Mouse (Mus musculus) megakaryocyte, embryonic 14.5 days (primary cell): ENCODE data around the gene Ccdc34. TPM values are rescaled to one million over a fixed set of nuclear protein-coding genes. Genes with fewer than 3 reads are reported as not detected.

Source experiments
- H3K27me3 ChIP-seq: replicated peaks from 2 replicates; pipeline ENCODE3; 2012; ENCODE audit warnings: inconsistent platforms
- H3K36me3 ChIP-seq: replicated peaks from 2 replicates; pipeline ENCODE3; 2012; ENCODE audit warnings: low read length, inconsistent platforms, mixed read lengths
- H3K4me1 ChIP-seq: 2 replicates; pipeline ENCODE4 v1.6.1; 2012; ENCODE audit warnings: inconsistent platforms
- H3K4me3 ChIP-seq: replicated peaks from 2 replicates; pipeline ENCODE3; 2012; ENCODE audit warnings: moderate library complexity, mild to moderate bottlenecking, inconsistent platforms
- H3K9me3 ChIP-seq: 2 replicates; pipeline ENCODE4 v1.6.1; 2012; ENCODE audit warnings: inconsistent platforms
- FLI1 ChIP-seq: IDR thresholded peaks from 2 replicates; pipeline ENCODE4 v1.6.1; 2012; ENCODE audit warnings: low read length, inconsistent platforms, mixed read lengths
- GATA1 ChIP-seq: IDR thresholded peaks from 3 replicates; pipeline ENCODE4 v1.6.1; 2012; ENCODE audit warnings: mixed read lengths, low read length, inconsistent platforms, borderline replicate concordance
- polyA plus RNA-seq: library from polyadenylated mRNA; stranded (reverse); fragments of >175 nt; gene quantifications from 2 replicates; pipeline ENCODE4 v1.2.3, GENCODE M21; 2012; ENCODE audit warnings: low replicate concordance; ENCODE audit not compliant: insufficient read depth

Gene Ccdc34
- polyA plus RNA-seq, 1 experiment = 13.8 TPM

DNA sequence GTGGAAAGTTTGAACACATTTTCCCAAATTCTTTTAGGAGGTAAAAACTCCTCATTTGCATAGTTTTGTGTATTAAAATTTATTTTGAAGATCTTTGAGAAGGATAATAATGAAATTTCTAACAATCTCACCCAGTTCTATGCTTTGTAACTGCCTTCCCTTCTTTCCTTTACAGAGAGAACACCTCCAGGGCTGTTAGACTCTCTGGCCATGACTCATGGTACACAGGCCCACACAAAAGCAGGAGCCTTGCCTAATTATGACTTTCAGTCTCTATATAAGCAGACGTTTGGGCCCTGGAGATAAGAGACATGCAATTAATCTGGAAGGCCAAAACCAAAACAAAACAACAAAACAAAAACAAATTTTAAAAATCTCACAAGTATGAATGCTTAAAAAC lies 182.0 kb downstream of the Ccdc34 start:
- H3K9me3 ChIP-seq = no peaks in the 10 kb centered on the region
- H3K27me3 ChIP-seq = peaks cover 3% of the 10 kb centered on the region
- peaks cover 3% of the 10 kb centered on the region; the same call in 1 of the 2 replicates for H3K4me1 ChIP-seq
- TF ChIP-seq FLI1 (no peak), GATA1 (no peak)
- H3K4me3 ChIP-seq = no peak overlapping the region
- no peaks in the 10 kb centered on the region for H3K36me3 ChIP-seq

DNA sequence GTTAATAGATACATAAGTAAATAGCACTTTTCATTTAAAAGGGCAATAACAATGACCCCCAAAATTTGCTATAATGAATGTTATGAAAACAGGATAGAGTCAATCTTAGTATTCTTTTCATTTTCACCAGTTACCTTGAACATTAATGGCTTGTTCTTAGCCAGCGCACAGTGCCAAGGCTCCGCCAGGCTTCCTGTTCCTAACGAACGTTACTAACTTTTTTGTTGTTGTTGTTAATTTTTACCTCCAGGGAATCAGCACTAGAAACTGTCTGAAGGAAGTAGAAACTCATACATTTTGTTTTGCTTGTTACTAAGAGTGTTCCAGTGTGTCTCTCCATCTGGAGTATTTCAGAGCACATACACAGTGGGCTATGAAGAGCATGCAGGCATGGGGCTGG lies 184.2 kb downstream of the Ccdc34 start:
- no peaks in the 10 kb centered on the region for H3K36me3 ChIP-seq
- TF ChIP-seq FLI1 = no peak
- TF ChIP-seq GATA1 = no peak
- H3K4me3 ChIP-seq = no peak overlapping the region
- H3K9me3 ChIP-seq = no peaks in the 10 kb centered on the region
- peaks cover 3% of the 10 kb centered on the region for H3K27me3 ChIP-seq
- H3K4me1 ChIP-seq = peaks cover 5% of the 10 kb centered on the region; the same call in 1 of the 2 replicates

DNA sequence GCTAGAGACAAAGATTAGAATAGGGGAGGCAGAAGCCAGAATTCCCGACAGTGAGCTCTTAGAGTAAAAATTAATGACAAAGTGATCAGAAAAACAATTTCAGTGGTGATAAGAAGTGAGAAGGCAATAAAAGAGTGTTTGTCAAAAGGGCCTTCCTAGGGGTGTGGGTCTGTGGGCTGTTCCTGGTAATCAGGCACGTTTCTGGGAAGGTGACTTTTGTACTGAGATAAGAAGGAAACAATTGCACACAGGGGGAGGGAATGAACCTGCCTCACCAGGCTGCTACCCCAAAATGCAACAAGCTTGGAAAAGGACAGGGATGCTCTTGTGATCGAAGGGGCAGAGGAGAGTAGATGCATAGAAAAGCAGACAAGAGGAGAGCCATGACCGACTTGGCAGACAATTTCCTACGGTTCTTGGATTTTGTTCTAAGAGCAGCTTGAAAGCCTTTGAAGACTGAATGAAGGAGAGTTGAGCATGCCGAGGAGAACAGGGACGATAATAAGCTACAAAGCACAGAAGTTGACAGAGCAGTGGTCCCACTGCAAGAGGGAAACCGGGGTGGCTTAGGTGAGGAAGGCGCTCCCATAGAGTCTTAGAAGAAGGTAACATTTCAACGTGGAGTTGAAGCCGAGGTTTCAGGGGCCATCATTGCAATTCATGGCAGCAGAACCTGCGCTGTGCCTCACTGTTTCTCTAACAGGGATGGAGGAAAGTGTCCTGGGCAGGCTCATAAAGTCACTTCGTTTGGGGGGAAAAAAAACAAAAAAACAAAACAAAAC lies 185.3 kb downstream of the Ccdc34 start:
- peaks cover 5% of the 10 kb centered on the region; the same call in 1 of the 2 replicates for H3K4me1 ChIP-seq
- TF ChIP-seq GATA1 (no peak), FLI1 (no peak)
- no peak overlapping the region for H3K4me3 ChIP-seq
- H3K36me3 ChIP-seq = no peaks in the 10 kb centered on the region
- H3K9me3 ChIP-seq = no peaks in the 10 kb centered on the region
- peaks cover 3% of the 10 kb centered on the region for H3K27me3 ChIP-seq

DNA sequence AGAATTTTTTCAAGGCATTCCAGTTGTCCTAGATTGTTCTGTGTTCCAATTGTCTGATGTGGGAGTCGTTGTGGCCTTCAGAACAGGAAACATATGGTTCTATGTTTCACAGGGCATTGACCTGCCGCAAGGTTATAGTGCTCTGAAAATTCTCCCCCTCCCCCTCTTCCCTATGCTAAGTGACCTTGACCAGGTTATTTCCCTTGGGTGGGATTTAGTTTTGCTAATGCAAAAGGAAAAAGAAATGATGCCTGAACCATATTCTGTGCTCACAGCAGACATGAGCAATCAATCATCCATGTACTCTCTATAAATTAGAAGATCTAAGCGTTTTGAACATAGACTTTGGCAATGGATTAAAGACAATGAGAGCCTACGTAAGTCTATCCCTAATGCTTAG lies 186.6 kb downstream of the Ccdc34 start:
- Histone ChIP-seq H3K9me3 (no peaks in the 10 kb centered on the region), H3K27me3 (peaks cover 3% of the 10 kb centered on the region), H3K4me3 (no peak overlapping the region), H3K36me3 (no peaks in the 10 kb centered on the region), H3K4me1 (peaks cover 5% of the 10 kb centered on the region; the same call in 1 of the 2 replicates)
- TF ChIP-seq GATA1 (no peak), FLI1 (no peak)

DNA sequence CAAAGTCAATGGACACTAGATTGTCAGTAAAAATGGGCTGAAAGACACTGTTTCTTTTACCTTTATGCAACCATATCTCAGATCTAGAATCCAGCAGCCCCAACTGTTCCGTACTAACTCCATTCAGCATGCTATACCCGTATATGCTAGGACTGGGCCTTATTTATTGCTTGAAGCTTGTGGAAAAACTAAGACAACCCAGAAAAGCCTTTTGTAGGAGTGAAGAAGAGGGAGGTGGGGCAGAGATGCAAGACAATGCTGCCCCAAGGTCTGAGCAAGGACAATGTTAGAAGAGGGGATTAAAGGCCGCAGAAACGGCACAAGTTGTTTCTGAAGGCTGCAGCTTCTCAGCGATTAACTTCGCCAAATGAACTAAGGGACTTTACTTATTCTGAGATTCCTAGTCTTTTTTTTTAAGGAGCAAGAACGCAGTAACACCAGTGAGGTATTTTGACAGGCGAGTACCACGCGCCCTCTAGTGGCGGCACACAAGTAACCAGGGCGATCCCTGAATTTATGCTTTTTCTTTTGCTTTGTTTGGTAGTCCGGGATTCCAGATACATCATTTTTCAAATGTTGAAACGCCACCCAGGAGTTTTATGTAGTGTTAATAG lies 187.2 kb downstream of the Ccdc34 start:
- Histone ChIP-seq H3K36me3 (no peaks in the 10 kb centered on the region), H3K9me3 (peaks cover 3% of the 10 kb centered on the region; the same call in 1 of the 2 replicates), H3K4me3 (peak overlapping the region; percentile 59), H3K27me3 (peaks cover 3% of the 10 kb centered on the region), H3K4me1 (peaks cover 5% of the 10 kb centered on the region; the same call in 1 of the 2 replicates)
- TF ChIP-seq FLI1 (no peak), GATA1 (no peak)

DNA sequence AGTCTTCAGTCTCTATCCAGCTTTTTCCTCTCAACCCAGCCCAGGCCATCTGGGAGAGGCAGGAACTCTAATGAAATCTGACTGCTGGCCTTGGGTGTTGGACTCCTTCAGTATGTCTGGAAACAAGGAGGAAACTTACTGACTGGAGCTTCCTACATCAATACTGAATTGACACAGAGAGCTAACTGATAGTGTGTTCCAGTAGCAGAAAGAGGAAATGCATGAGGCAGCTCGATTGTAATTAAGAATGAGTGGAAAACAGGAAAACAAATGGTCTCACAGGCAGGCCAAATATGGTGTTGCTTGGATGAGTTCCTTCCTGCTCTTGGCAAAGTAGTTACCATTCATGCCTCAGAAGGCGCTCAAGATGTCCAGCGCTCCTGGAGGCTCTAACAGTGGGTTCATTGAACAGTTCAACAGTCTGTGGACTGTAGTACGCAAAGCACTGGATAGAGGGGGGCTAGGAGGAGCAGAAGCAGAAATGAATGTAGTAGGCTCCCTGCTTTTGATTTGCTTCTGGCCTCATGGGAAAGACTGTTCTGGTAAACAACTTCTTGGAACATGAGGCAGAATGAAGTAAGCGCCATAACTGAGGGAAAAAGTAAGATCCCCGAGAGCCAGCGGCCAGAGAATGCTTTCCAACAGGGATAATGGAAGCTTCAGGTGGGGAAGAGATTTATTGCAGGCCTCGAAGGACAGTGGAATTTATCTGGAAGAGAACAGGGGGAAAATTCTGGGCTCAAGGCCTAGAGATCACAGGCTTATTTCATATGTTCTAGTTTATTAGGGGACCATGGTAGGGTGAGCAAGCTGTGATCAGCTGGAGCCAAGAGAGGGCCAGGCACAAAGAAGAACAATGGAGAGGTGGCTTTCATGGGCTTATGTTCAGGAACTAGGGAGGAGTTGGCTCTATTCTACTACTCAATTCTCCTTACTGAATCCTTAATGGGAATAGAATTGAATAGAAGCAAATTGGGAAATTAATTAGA lies 193.2 kb downstream of the Ccdc34 start:
- peaks cover 3% of the 10 kb centered on the region; the same call in 1 of the 2 replicates for H3K9me3 ChIP-seq
- 0 out of 2 replicates have a peak, but pooled peaks cover 4% of the 10 kb centered on the region for H3K4me1 ChIP-seq
- H3K36me3 ChIP-seq = no peaks in the 10 kb centered on the region
- H3K4me3 ChIP-seq = no peak overlapping the region
- H3K27me3 ChIP-seq = no peaks in the 10 kb centered on the region
- TF ChIP-seq FLI1 (no peak), GATA1 (no peak)

DNA sequence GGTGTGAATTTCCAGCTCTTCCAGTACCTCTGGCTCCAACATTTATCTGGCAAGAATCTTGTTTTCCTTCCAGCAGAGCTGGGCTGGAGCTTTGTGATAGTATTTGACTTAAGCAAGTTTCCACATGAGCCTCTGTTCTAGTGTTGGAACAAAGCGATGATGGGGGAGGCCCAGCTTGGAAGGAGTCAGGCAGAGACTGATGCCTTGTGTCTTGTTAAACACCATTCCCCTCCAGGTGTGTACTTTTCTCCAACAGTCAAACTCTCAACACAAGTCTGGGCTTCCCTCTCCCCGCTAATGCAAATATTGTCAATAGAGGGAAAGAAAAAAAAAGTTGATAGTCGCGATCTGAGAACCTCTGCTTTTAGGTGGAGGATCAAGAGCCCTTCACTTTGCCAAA lies 196.7 kb downstream of the Ccdc34 start:
- no peaks in the 10 kb centered on the region for H3K27me3 ChIP-seq
- H3K36me3 ChIP-seq = no peaks in the 10 kb centered on the region
- H3K4me1 ChIP-seq = 0 out of 2 replicates have a peak, but pooled peaks cover 4% of the 10 kb centered on the region
- H3K9me3 ChIP-seq = peaks cover 3% of the 10 kb centered on the region; the same call in 1 of the 2 replicates
- no peak for TF ChIP-seq FLI1
- TF ChIP-seq GATA1 = no peak
- H3K4me3 ChIP-seq = no peak overlapping the region

DNA sequence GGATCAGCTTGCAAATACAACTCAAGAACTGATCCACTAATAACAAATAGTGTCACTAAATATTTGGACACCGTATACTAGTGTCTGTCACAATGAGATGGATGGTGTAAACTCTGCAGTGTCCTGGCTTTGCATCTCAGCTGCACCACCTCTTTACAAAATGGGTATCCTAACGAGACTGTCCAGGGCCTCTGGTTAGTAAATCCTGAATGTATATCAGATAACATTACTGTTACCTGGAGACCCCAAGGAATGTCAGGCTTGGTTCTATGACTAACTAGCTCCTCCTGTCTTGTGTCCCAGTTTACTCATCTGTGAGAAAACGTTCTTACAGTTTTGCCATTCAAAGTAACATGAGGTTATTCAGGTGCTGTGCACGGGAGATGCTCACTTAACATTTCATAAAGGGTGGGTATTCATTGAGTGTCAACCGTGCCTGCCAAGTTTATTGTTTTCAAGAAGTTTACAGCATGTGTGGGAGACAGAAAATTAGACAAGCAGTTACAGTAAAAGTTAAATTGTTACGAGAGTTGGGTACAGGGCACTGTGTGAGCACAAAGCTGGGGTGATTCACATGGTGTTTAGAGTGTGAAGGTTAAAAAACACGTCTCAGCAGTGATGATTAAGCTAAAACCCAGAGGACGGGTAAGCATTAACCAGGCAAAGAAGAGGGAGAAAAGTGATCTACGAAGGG lies 197.5 kb downstream of the Ccdc34 start:
- Histone ChIP-seq H3K4me3 (no peak overlapping the region), H3K4me1 (0 out of 2 replicates have a peak, but pooled peaks cover 4% of the 10 kb centered on the region), H3K36me3 (no peaks in the 10 kb centered on the region), H3K27me3 (no peaks in the 10 kb centered on the region), H3K9me3 (no peaks in the 10 kb centered on the region)
- TF ChIP-seq GATA1 (no peak), FLI1 (no peak)

DNA sequence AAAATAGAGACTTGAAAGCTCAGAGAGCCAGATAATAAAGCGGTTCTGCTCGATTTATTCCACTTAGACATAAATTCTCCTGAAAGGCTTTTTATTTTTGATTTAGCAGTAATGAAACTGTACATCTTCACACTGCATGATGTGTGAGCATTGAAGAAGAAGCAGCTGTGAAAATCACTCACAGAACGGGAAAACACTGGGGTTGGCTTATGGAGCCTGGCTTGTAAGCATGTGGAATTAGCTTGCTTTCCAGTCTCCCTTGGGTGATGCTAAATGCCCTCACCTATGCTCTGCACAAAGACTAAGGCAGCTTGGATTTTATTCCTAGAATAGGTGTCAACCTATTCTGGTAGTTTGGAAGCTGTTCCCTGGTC lies 198.1 kb downstream of the Ccdc34 start:
- Histone ChIP-seq H3K4me1 (0 out of 2 replicates have a peak, but pooled peaks cover 1% of the 10 kb centered on the region), H3K9me3 (peaks cover 4% of the 10 kb centered on the region; the same call in 1 of the 2 replicates), H3K36me3 (no peaks in the 10 kb centered on the region), H3K27me3 (no peaks in the 10 kb centered on the region), H3K4me3 (no peak overlapping the region)
- TF ChIP-seq GATA1 (no peak), FLI1 (no peak)
